Mouse (Mus musculus) stomach, embryonic 14.5 days (tissue): ENCODE data around the gene Ly86. TPM values are rescaled to one million over a fixed set of nuclear protein-coding genes. Genes with fewer than 3 reads are reported as not detected.

Source experiments
- ATAC-seq: fragments of 200-750 bp; cut with Nextera tagmentation; 2 replicates; pipeline ENCODE4 v1.8.0; 2017; ENCODE audit warnings: low read depth, moderate TSS enrichment; ENCODE audit not compliant: insufficient number of reproducible peaks, insufficient read depth, low FRiP score
- H3K27ac ChIP-seq: fragments of 300-500 bp; sonication (generic); 2 replicates; pipeline ENCODE4 v1.5.1; 2014; ENCODE audit warnings: mild to moderate bottlenecking, low read length, moderate library complexity, mixed read lengths
- H3K27me3 ChIP-seq: fragments of 300-500 bp; sonication (generic); 2 replicates; pipeline ENCODE4 v1.6.1; 2014; ENCODE audit warnings: low read length, control low read depth, mixed read lengths; ENCODE audit not compliant: control insufficient read depth, insufficient read depth
- H3K36me3 ChIP-seq: fragments of 300-500 bp; sonication (generic); 2 replicates; pipeline ENCODE4 v1.6.1; 2014; ENCODE audit warnings: mild to moderate bottlenecking, control low read depth, low read length, moderate library complexity, mixed read lengths; ENCODE audit not compliant: control insufficient read depth, insufficient read depth
- H3K4me1 ChIP-seq: fragments of 300-500 bp; sonication (generic); 2 replicates; pipeline ENCODE4 v1.6.1; 2014; ENCODE audit warnings: low read length, control low read depth, mixed read lengths; ENCODE audit not compliant: control insufficient read depth, insufficient read depth
- H3K4me2 ChIP-seq: fragments of 300-500 bp; sonication (generic); replicated peaks from 2 replicates; pipeline ENCODE4 v1.6.1; 2014; ENCODE audit warnings: low read depth, low read length, control low read depth
- H3K4me3 ChIP-seq: fragments of 300-500 bp; sonication (generic); 2 replicates; pipeline ENCODE4 v1.5.1; 2014; ENCODE audit warnings: low read depth, low read length, control low read depth
- H3K9ac ChIP-seq: fragments of 300-500 bp; sonication (generic); replicated peaks from 2 replicates; pipeline ENCODE4 v1.6.1; 2014; ENCODE audit warnings: low read depth, mild to moderate bottlenecking, control low read depth, low read length, moderate library complexity, mixed read lengths
- H3K9me3 ChIP-seq: fragments of 300-500 bp; sonication (generic); 2 replicates; pipeline ENCODE4 v1.6.1; 2016; ENCODE audit warnings: low read depth, low read length, control low read depth; ENCODE audit not compliant: control insufficient read depth
- WGBS: fragments of 180-500 bp; shearing (Covaris S2); extraction: QIAGEN DNeasy Blood & Tissue Kit; methylation state at CpG from one replicate; pipeline ENCODE4 v1.1.7; 2014; 5-methylcytosine and 5-hydroxymethylcytosine counted together
- polyA plus RNA-seq: library from polyadenylated mRNA; unstranded; fragments of >200 nt; fragmentation: Nextera tagmentation; extraction: Ambion mirVana; gene quantifications from 2 replicates; pipeline ENCODE4 v1.2.1, GENCODE M21; 2014

Gene Ly86
- polyA plus RNA-seq, 1 experiment from 2014 or later: 13.1 TPM

DNA sequence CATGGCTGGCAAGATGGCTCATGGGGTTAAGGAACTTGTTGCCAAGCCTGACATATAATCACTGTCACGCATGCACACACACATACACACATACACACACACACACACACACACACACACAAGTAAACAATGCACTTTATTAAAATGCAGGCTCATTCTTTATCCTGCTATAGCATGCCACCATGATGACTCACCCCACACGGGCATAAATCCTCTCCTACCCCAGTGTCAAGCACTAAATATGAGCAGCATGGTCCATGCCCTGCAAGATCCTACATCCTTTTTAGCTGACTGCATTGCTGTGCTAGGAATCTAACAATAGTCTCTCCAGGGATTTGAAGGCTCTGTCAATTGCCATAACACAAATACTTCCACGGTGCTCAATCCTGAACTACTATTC is 83.5 kb downstream of the Ly86 start:
- H3K36me3 ChIP-seq: no peaks in the 10 kb centered on the region
- no peak for ATAC-seq
- no peaks in the 10 kb centered on the region for H3K27me3 ChIP-seq
- H3K4me2 ChIP-seq: no peak overlapping the region
- no peaks in the 10 kb centered on the region; the same call in 1 of the 2 replicates for H3K4me1 ChIP-seq
- H3K9ac ChIP-seq: no peak overlapping the region
- 82% methylated on average over 3 of the region's 3 CpGs for WGBS
- no peak overlapping the region for H3K27ac ChIP-seq
- H3K4me3 ChIP-seq: no peak overlapping the region
- no peaks in the 10 kb centered on the region for H3K9me3 ChIP-seq

DNA sequence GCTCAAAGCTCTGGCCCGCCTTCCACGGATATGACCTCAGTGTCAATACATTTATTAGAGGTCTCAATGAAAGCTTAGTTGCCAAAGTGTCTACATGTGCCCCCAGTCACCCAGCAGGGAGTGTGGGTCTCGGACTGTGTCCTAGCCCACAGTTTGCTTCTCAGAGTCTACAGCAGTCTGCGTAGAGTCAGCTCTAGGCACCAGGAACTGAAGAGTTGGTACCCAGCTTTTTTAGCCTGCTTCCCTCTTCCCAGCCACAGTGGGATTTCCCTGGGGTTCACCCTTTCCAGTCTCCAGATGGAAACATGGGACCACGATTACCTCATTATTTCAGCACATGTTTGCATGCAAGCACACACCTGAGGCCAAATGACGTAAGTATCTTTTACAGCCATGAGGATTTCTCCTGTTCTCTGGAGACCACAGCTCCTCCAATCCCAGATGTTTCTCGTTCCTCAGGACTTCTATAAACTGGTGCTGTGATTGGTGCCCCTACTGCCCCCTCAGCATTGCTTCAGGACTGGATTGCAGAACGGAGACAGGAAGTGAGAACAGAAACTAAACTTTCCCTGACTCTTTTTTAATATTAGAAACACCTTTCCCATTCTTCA is 84.8 kb downstream of the Ly86 start:
- Histone ChIP-seq H3K4me3 (no peak overlapping the region), H3K4me2 (no peak overlapping the region), H3K4me1 (no peaks in the 10 kb centered on the region; the same call in 1 of the 2 replicates), H3K27me3 (no peaks in the 10 kb centered on the region), H3K9ac (no peak overlapping the region), H3K9me3 (no peaks in the 10 kb centered on the region), H3K36me3 (no peaks in the 10 kb centered on the region), H3K27ac (no peak overlapping the region)
- WGBS: 62% methylated on average over 8 of the region's 8 CpGs
- ATAC-seq: no peak

DNA sequence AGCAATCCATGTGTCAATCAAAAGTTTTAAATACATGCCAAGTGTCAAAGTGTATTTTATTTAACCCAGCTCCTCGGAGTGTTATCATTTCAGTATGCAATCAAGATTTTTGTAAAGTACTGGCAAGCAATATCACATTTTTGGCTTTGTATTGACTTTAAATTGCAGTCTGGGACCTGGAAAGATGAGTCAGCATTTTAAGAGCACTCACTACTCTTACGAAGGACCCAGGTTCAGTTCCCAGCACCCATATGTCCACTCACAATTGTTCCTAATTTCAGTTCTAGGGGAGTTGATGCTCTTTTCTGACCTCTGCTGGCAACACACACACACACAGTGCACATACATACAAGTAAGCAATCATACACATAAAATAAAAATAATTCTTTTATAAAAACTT is 86.7 kb downstream of the Ly86 start:
- WGBS: 93% methylated on average over 2 of the region's 2 CpGs
- Histone ChIP-seq H3K9me3 (no peaks in the 10 kb centered on the region), H3K27ac (no peak overlapping the region), H3K4me3 (no peak overlapping the region), H3K4me2 (no peak overlapping the region), H3K36me3 (no peaks in the 10 kb centered on the region), H3K27me3 (no peaks in the 10 kb centered on the region; the same call in 1 of the 2 replicates), H3K9ac (no peak overlapping the region), H3K4me1 (no peaks in the 10 kb centered on the region; the same call in 1 of the 2 replicates)
- ATAC-seq: no peak

DNA sequence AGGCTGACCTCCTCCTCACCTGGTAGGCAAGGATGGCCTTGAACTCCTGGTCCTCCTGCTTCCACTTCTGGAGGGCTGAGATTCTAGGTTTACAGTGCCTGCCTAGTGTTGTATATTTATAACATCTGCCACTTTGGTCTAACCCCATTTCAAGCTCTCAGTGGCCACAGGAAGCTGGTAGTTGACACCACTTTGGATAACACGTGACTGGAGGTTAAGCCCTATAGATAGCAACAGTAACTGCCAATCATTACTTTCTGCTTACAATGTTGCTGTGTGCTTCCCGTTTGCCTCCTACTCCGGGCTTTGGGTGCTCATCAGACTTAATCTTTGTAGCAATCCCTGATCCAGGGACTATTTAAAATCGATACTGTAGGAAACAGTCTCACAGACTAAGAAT is 87.6 kb downstream of the Ly86 start:
- Histone ChIP-seq H3K4me2 (no peak overlapping the region), H3K4me1 (no peaks in the 10 kb centered on the region; the same call in 1 of the 2 replicates), H3K27ac (no peak overlapping the region), H3K27me3 (no peaks in the 10 kb centered on the region; the same call in 1 of the 2 replicates), H3K9me3 (no peaks in the 10 kb centered on the region), H3K36me3 (no peaks in the 10 kb centered on the region), H3K4me3 (no peak overlapping the region), H3K9ac (no peak overlapping the region)
- WGBS: 25% methylated on average over 4 of the region's 4 CpGs
- ATAC-seq: no peak

DNA sequence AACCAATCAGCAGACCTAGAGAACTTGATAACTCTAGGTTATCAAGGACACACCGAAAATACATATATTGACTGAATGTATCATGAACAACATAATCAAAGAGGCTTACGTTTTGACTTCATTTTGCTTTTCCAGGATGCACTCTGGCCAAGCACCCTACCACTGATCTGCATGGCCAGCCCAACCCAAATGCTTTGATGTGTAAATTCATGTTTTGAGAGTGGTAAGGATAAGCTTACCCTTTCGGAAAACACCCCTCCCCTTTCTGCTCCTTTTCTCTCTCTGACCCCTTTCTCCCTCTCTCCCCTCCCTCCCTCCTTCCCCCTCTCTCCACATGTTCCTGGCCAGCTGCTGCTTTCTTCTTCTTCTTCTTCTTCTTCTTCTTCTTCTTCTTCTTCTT is 88.1 kb downstream of the Ly86 start:
- Histone ChIP-seq H3K4me3 (no peak overlapping the region), H3K27ac (no peak overlapping the region), H3K36me3 (no peaks in the 10 kb centered on the region), H3K9ac (no peak overlapping the region), H3K9me3 (no peaks in the 10 kb centered on the region), H3K27me3 (no peaks in the 10 kb centered on the region; the same call in 1 of the 2 replicates), H3K4me1 (no peaks in the 10 kb centered on the region; the same call in 1 of the 2 replicates), H3K4me2 (no peak overlapping the region)
- WGBS: 30% methylated on average over 3 of the region's 3 CpGs
- ATAC-seq: no peak

DNA sequence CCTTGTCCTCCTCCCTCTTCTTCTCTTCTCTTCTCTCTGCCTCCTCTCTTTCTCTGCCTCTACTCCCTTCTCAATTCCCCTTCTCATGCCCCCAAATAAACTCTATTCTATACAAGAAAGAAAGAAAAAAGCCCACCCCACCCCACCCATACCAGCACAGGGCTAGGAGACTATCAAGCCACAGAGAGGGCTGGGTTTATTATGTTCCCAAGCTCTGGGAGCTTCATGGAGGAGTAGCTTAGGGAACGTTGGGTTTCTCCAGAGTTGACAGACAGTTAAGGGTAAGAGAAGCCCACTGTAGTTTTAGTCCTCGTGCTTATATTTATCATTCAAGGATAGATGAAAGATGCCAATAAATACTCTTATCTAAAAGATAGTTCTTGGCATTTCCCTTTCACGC is 88.7 kb downstream of the Ly86 start:
- no peak overlapping the region for H3K4me3 ChIP-seq
- H3K4me2 ChIP-seq: 0 out of 2 replicates have a peak overlapping the region, but pooled peaks have one; percentile 73
- H3K4me1 ChIP-seq: no peaks in the 10 kb centered on the region; the same call in 1 of the 2 replicates
- H3K27me3 ChIP-seq: no peaks in the 10 kb centered on the region; the same call in 1 of the 2 replicates
- 8% methylated on average over 3 of the region's 3 CpGs for WGBS
- H3K9ac ChIP-seq: no peak overlapping the region
- no peak overlapping the region for H3K27ac ChIP-seq
- ATAC-seq: no peak
- no peaks in the 10 kb centered on the region for H3K9me3 ChIP-seq
- no peaks in the 10 kb centered on the region for H3K36me3 ChIP-seq

DNA sequence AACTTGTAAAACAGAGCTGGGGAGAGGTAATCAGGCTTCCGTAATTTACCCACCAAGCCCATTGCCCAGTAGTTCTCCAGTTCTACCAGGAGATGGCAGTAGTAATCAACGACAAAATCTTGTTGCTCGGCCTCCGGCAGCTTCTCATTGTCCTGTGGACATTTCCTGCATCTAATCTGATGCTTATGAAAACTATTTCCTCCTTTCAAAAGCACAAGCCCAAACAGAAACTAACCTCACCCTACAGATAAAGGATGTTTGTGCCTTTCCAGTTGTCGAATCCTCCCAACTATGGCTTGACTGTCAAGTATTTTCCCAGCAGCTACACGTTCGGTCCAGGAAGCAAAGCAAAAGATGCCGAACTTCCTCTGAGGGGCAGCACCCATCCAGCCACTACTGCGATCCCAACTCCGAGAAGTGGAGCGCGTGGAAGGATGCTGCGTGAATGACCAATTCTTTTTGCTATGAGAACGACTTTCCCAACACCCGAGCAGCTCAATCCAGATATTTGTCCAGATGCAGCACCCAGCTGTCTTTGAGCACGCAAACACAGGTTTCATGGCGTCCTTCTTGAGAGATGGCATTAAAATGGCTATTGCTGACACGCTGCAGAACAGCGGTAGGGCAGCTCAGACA is 89.2 kb downstream of the Ly86 start:
- Histone ChIP-seq H3K27ac (no peak overlapping the region; the same call in 1 of the 2 replicates), H3K9me3 (no peaks in the 10 kb centered on the region), H3K4me1 (no peaks in the 10 kb centered on the region; the same call in 1 of the 2 replicates), H3K4me2 (peak overlapping the region; percentile 73), H3K36me3 (no peaks in the 10 kb centered on the region), H3K27me3 (no peaks in the 10 kb centered on the region; the same call in 1 of the 2 replicates), H3K9ac (peak overlapping the region; percentile 14; the same call in 1 of the 2 replicates), H3K4me3 (peak overlapping the region; percentile 36)
- peak; percentile 63; the same call in 1 of the 2 replicates for ATAC-seq
- WGBS: under 1% methylated on average over 19 of the region's 19 CpGs

DNA sequence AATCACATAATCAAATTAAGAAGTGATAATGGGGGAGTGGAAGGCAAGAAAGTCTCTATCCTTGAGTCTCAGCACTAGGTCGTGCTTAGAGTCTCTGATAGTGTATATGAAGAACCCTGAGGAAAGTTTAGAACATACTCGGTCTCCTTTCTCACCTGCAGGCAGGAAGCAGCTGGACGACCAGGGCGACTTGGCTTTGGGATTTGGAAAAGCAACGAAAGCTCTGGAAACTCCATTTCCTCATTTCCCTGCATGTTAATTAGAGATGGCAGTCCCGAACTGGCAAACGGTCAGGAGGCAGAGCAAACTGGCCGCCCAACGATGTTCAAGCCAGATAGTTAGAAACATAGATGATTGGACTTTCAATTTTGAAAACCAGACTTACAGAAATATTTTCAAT is 89.8 kb downstream of the Ly86 start:
- Histone ChIP-seq H3K9ac (no peak overlapping the region), H3K27me3 (no peaks in the 10 kb centered on the region; the same call in 1 of the 2 replicates), H3K4me2 (peak overlapping the region; percentile 73), H3K36me3 (no peaks in the 10 kb centered on the region), H3K27ac (no peak overlapping the region), H3K9me3 (no peaks in the 10 kb centered on the region), H3K4me1 (no peaks in the 10 kb centered on the region; the same call in 1 of the 2 replicates), H3K4me3 (peak overlapping the region; percentile 36)
- no peak for ATAC-seq
- WGBS: 22% methylated on average over 9 of the region's 9 CpGs
